Comparison of ENCODE assay signal across 8 mouse cellular contexts in the genomic region with DNA sequence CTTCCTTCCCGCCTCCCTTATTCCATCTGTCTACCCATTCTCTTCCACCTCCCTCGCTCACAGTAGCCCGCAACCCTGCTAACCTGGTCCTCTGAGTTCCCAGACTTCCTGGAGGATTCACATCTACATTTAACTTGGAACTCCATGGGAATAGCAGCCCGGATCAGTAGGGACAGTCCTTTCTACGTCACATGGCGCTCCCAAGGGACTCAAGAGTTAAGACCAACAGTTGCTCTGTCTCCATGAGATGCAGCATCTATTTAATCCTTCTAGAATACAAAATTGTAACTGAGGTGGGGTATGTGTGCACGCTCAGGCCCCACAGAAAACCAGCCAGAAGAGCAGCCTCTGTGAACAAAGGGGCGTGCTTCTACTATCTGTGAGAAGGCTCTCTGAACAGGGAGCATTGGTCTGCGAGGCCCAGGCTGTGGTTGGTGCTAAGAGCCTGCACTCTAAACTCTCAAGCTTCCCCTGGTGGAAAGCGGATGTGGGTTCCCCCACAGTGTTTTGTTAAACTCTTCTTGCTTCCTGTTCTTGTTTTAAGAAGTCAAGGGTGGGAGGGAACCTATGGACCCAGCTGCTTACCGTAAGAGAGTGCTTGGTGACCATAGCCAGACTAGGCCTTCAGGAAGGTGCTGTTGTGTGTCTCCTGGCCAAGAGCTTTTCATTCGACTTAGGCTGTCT. TPM values are rescaled to one million over a fixed set of nuclear protein-coding genes. Genes with fewer than 3 reads are reported as not detected.
A peak's percentile ranks its signal among the peaks of the same experiment; 100 is the strongest.
DNase-seq lines count a peak whose midpoint lies in the region; ATAC-seq and TF ChIP-seq lines count a peak whose summit lies in the region.

No protein-coding gene starts in this region.

- TF ChIP-seq CTCF in kidney, adult 2 months (conservative IDR thresholded peaks at IDR 0.05; ENCODE audit: insufficient read depth, insufficient read length, low read depth, low read length): no peak

- H3K27me3 ChIP-seq in kidney, adult 2 months (replicated peaks; ENCODE audit: control insufficient read depth, insufficient read depth, low read length): no peaks in the 10 kb centered on the region
- no peaks in the 10 kb centered on the region for H3K27me3 ChIP-seq in heart, embryonic 12.5 days (replicated peaks)

- no peak for TF ChIP-seq POLR2A in kidney, adult 2 months (IDR thresholded peaks at IDR 0.05; ENCODE audit: low read depth, low read length)

- WGBS in kidney, adult 2 months: 70% methylated on average over 12 of the region's 12 CpGs
- 57% methylated on average over 12 of the region's 12 CpGs for WGBS in heart, embryonic 12.5 days

- ATAC-seq in heart, embryonic 12.5 days (ENCODE audit: insufficient number of reproducible peaks, low FRiP score): peak; percentile 68

- no peak overlapping the region for H3K9ac ChIP-seq in heart, embryonic 12.5 days

- H3K4me3 ChIP-seq in kidney, adult 2 months (ENCODE audit: insufficient read depth, low read depth, low read length): no peak overlapping the region
- H3K4me3 ChIP-seq in heart, embryonic 12.5 days: no peak overlapping the region

- peaks cover 14% of the 10 kb centered on the region for H3K4me1 ChIP-seq in kidney, adult 2 months (ENCODE audit: control insufficient read depth, insufficient read depth, low read length)
- peaks cover 35% of the 10 kb centered on the region for H3K4me1 ChIP-seq in heart, embryonic 12.5 days (replicated peaks)

- no peaks in the 10 kb centered on the region for H3K9me3 ChIP-seq in heart, embryonic 12.5 days (replicated peaks)

- H3K4me2 ChIP-seq in heart, embryonic 12.5 days: peak overlapping the region; percentile 59

- H3K36me3 ChIP-seq in kidney, adult 2 months (ENCODE audit: control insufficient read depth, insufficient read depth, low read length): no peaks in the 10 kb centered on the region
- no peaks in the 10 kb centered on the region for H3K36me3 ChIP-seq in heart, embryonic 12.5 days

- H3K27ac ChIP-seq in kidney, adult 2 months (ENCODE audit: insufficient read depth, low read depth, low read length): peak overlapping the region; percentile 69; the same call in 1 of the 2 replicates
- H3K27ac ChIP-seq in heart, embryonic 12.5 days (ENCODE audit: poor library complexity, severe bottlenecking): peak overlapping the region; percentile 81

- DNase-seq in kidney, adult 2 months: peak; percentile 65
- no peak for DNase-seq in kidney, adult 8-10 months
- DNase-seq in liver: peak; percentile 49
- peak; percentile 93 to 95 for DNase-seq in natural killer cell, adult 2 months (ENCODE audit: low spot score in 2 of 2)
- no peak for DNase-seq in embryo, embryonic 10 days (ENCODE audit: low spot score)
- no peak for DNase-seq in layer of hippocampus, postnatal 25 days (ENCODE audit: extremely low spot score in 1 of 2, low spot score in 1 of 2)
- no peak for DNase-seq in urinary bladder, adult 2 months (ENCODE audit: low spot score)

RNA-seq across cellular contexts. Expression of gene Ggt5, which starts 2.2 kb away (rescaled TPM):
- 34.5 and 48.3 TPM in 2 replicates for polyA plus RNA-seq in kidney, adult 2 months (2012; rRNA removed)
- 6.1 and 7.7 TPM in 2 replicates for polyA plus RNA-seq in heart, embryonic 12.5 days (2016; fragmentation: Nextera tagmentation; extraction: Ambion mirVana)
- 1 to 10 TPM; 3.3 to 3.8 TPM for total RNA-seq in layer of hippocampus, postnatal 25 days (2021)
- polyA plus RNA-seq in urinary bladder, adult 2 months (2012; rRNA removed): 8.6 and 10.5 TPM in 2 replicates

RNA-seq across cellular contexts. Expression of gene Ggt1, which starts 29.9 kb away (rescaled TPM):
- polyA plus RNA-seq in kidney, adult 2 months (2012; rRNA removed): 881 and 1,007 TPM in 2 replicates
- 0.34 and 0.49 TPM in 2 replicates for polyA plus RNA-seq in heart, embryonic 12.5 days (2016; fragmentation: Nextera tagmentation; extraction: Ambion mirVana)
- 1 to 10 TPM; 3.4 to 3.5 TPM for total RNA-seq in layer of hippocampus, postnatal 25 days (2021)
- polyA plus RNA-seq in urinary bladder, adult 2 months (2012; rRNA removed): 0.33 and 0.55 TPM in 2 replicates

RNA-seq across cellular contexts. Expression of gene Lrrc75b, which starts 31.2 kb away (rescaled TPM):
- polyA plus RNA-seq in kidney, adult 2 months (2012; rRNA removed): 2.1 and 2.2 TPM in 2 replicates
- polyA plus RNA-seq in heart, embryonic 12.5 days (2016; fragmentation: Nextera tagmentation; extraction: Ambion mirVana): 1.4 and 1.6 TPM in 2 replicates
- total RNA-seq in layer of hippocampus, postnatal 25 days (2021): 10 to 100 TPM in 1 of 2 experiments, 1 to 10 TPM in 1; 9.7 to 10.7 TPM
- polyA plus RNA-seq in urinary bladder, adult 2 months (2012; rRNA removed): 4.7 and 7.5 TPM in 2 replicates

RNA-seq across cellular contexts. Expression of gene Susd2, which starts 52.5 kb away (rescaled TPM):
- 193 and 196 TPM in 2 replicates for polyA plus RNA-seq in kidney, adult 2 months (2012; rRNA removed)
- 4.5 and 5.1 TPM in 2 replicates for polyA plus RNA-seq in heart, embryonic 12.5 days (2016; fragmentation: Nextera tagmentation; extraction: Ambion mirVana)
- 1 to 10 TPM; 1.4 to 1.6 TPM for total RNA-seq in layer of hippocampus, postnatal 25 days (2021)
- polyA plus RNA-seq in urinary bladder, adult 2 months (2012; rRNA removed): 57.5 and 76.1 TPM in 2 replicates

Comparison
In these comparisons a context has a peak if more than half of its experiments do, and no peak if none do; other contexts are left out.
1. DNase-seq: peak in kidney, adult 2 months (single experiment), liver (single experiment) and natural killer cell, adult 2 months (2 of 2); none in kidney, adult 8-10 months (0 of 2), embryo, embryonic 10 days (single experiment), layer of hippocampus, postnatal 25 days (0 of 2) and urinary bladder, adult 2 months (single experiment).
2. RNA of gene Ggt1, which starts 29.9 kb away (polyA plus RNA-seq): 881 to 1,007 TPM in kidney, adult 2 months; 0.34 to 0.49 TPM in heart, embryonic 12.5 days and 0.33 to 0.55 TPM in urinary bladder, adult 2 months; every median in the first group is over 100 times any median in the second.